Mouse (Mus musculus) cerebellum, adult 11-12 months (tissue): ENCODE data around the gene Taf1b.

Experiments used
- DNase-seq: peaks from one replicate; pipeline ENCODE4 v3.0.0; 2022

Gene Taf1b

GRCm38 (mm10) chr12:24555976-24556375 lies 57.8 kb downstream of the Taf1b start:
- DNase-seq: no peak

DNA sequence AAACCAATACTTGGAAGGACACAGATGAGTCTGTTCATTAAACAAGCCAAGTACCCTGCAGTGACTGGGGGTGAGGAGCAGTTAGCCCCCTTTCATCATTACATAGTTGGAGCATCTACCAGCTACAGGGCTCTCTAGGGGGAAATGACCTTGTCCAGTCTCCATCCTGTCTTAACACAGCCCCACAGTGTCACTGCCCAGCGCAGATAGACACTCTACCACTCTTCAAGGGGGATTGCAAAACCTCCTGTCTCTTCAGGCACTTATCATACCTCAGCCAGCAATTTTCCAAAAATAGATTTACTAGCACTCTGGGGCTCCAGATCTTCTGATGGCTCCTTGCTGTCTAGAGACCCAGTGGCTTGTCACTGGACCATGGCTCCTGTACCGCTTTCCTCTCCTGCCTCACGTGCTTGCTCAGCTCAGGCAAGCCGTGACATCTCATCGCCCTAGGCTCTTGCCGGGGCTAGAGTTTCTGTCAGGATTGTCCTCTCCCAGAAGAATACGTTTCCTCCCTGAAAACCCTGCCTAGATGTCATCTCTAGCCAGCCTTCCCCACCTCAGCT lies 65.3 kb downstream of the Taf1b start:
- DNase-seq: no peak

DNA sequence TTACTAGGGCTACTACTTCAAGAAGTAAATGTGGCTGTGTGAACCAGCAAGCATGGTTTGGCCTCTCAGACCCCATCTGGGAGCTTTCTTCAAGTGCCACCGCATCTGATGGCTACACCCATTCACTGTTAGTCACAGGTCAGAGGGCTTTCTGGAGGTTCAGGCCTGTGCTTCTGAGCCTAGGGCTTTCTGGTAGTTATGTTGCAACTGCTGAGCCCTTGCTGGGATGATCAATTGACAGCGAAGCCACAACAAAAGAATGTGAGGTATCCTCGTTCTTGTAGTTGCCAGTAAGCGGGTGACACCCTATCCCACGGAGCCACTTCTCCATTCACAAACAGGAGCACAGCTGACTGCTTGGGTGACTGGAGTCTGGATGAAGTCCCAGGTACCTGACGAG lies 67.2 kb downstream of the Taf1b start:
- no peak for DNase-seq

DNA sequence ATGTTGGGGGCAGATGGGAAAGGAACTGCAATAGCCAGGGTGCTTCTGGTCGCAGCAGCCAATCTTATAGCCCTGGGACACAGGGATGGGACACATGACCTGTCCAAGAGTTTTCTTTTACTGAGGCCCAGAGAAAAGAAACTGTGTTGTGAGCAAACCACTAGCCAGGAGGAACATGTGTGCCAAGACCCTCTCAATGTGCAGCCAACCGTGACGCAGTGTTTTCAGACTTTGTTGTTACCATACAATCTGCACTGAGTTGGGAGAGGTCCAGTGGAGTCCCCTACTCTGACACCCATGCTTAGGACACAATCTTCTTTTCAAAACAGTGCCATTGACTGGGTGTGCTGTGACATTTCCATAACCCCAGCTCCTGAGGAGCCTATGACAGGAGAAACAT lies 69.4 kb downstream of the Taf1b start:
- DNase-seq: no peak

DNA sequence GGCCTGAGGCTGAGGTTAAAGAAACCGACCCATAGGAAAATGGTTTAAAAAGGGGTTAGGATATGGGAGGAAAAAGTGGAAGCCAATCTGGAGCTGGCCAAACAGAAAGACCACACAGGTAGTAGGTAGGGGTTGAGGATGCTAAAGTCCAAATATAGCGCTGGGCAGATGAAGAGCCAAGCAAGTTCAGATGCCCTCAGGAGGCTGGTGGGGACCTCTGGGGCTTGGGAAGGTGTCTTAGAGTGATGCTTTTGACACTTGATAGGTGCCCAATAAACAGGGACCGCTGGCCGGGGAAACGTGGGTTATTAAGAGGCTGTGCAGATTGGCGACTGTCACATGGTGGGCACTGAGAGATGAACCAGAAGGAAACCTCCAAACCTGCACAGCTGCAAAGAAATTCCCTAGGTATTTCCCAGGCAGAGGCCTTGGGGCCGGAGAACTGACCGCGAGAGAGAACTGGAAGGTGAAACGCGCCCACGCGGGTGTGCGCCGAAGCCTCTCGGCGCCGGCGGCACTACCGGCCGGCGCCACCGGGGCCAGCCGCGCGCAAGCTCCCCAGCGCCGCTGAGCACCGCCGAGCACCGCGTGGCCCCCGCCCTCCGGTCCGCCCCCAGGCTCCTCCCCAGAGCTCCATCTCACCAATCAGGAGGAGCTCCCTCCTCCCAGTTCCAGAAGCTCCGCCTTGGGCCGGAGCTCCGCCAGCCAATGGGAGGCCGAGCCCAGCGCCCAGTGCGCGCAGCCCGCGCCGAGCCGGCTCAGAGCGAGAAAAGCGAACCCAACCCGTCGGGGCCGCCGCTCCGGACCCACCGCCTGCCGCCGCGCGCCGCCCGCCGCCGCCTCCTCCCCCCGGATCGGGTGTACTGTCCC lies 73.6 kb downstream of the Taf1b start, which contains the start of gene Grhl1:
Gene Grhl1 (plus strand): TSS at position 761 of the 870 bp plus-strand sequence.
- peak; percentile 93 for DNase-seq

DNA sequence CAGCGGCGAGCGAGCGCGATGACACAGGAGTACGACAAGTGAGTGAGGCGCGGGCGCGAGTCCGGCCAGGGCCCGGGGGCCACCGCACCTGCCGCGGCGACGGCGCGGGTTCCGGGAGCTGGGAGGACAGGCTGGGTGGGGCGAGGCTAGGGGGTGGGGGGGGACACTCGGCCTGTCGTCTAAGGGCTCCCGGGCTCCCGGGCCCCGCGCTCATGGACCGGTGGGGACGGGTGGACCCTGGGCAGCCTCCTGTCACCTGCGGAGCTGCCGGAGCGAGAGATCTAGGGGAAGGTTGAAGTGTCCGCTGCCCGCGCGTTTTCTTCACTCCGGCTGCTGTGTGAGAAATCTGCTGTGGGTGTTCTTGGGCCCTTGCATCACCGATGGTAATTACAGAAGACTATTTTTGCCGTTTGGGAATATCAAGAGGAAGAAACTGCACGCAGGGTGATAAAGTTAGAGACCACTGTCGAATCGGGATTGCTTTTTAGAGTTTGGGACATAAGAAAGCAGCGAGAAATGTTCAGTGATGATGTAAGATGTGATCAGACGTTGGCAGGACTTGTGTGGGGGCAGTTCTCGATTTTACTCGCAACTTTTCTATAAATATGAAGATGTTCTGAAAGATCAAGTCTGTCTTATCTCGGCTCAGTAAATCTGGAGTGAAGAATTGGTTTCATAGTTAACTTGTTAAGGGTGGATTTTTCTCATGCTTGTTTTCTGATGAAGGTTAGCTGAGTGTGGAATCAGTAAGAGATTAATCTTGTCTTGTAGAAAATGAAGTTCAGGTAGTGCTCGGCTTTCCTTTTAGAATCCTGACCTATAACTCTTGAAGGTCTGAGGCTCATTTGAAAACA lies 74.5 kb downstream of the Taf1b start:
- no peak for DNase-seq

DNA sequence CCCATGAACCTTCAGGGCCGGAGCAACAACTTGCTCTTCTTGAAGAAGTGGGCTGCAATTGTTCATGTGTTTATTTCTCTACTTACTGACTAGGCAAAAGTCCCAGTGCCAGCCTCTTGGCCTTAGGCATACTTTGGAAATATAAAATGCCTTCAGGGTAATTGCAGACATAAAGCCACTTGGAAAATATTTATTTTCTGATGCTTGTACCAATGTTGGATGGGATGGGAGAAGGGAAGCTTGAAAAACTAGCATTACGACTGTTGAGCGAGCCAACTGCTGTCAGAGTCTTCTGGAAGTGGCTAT lies 75.1 kb downstream of the Taf1b start:
- DNase-seq: no peak

- no peak for DNase-seq
These were observed 76.7 kb downstream of the Taf1b start for GRCm38 (mm10) chr12:24574870-24575269.

GRCm38 (mm10) chr12:24580452-24580851 lies 82.3 kb downstream of the Taf1b start:
- DNase-seq: no peak

GRCm38 (mm10) chr12:24580996-24581683 lies 83.0 kb downstream of the Taf1b start:
- DNase-seq: no peak

- DNase-seq: no peak
These were observed 85.5 kb downstream of the Taf1b start for GRCm38 (mm10) chr12:24583653-24584052.

DNA sequence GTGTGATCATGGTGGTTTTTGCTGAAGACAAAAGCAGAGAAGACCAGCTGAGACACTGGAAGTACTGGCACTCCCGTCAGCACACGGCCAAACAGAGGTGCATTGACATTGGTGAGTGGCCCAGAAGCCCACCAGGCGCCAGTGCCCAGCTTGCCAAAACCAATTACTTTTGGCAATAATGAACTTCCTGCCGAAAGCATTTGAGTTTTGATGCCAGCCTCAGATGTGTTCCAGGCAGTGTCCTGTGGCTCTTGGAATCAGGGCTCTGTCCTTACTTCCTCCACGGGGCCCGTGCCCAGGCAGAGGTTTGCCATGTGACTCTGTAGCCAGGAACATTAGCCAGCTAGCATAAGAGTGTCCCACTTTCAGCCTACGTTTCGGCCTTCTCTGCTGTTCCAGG lies 86.7 kb downstream of the Taf1b start:
- DNase-seq: no peak

GRCm38 (mm10) chr12:24586193-24586592 lies 88.0 kb downstream of the Taf1b start:
- no peak for DNase-seq

DNA sequence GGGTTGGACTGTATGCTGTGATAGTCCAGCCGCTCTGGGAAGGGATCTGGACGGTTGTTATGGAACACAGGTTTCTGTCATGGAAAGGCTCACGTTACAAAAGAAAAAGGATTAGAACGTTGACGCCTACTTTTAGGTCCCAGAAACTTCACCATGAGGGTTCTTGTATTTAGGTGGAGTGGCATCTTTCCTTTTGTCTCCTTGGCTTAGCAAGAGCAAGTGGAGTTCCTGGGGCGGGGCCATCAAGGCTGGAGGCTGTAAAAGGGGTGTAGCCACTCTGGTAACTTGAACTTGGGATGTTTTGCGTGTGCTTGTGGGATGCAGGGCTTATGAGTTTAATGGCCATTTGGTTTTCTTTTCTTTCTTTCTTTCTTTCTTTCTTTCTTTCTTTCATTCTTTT lies 92.2 kb downstream of the Taf1b start:
- no peak for DNase-seq

DNA sequence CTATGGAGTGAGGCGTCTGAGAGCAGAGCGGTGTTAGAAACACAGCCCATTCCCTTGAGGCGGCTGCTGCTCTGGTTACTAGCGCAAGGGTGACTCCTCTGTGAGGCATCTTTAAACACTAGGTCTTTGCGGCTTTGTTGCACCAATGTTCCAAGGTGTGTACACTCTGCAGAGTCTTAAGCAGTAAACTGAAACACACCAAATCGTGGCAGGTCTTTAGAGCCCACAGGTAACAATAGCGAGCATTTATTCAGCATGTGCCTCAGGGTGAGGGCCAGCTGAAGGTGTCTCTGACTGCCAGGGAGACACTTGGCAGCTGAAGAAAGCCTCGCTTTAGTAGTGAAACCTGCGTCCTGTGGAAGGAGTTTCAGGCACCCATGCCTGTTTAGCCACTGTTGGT lies 93.9 kb downstream of the Taf1b start:
- no peak for DNase-seq

DNA sequence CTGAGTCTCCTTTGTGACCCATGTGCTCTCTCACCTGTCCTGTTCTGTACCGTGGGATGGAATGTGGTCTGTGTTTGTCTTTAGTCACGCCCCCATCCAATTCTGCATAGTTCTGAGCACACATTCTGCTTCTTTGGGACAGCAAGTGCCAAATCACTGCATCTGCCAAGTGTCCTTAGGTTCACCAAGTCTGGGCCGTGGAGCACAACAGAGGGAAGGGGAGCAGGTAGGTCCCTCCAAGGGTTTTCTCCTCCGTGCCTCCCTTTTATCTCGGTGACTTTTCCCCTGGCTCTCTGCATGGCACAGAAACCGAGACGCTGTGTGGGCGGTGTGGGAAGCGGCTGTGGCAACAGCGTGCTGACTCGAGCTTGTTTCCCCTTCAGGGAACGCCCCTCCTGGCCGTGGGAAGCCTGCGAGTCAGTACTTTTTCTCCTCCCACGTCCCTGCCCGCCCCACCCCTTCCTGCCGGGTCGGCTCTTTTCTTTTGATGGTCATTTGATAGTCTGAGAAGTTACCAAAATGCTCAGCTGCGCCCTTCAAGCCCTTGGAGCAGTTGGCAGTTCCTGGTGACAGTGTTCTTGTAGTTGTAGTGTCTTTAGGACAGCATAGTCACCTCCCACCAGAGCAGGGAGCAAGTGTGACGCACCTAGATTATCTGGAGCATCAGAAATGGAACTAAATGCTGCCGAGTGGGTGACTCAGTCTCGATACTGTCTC lies 95.0 kb downstream of the Taf1b start:
- no peak for DNase-seq

GRCm38 (mm10) chr12:24597376-24597775 lies 99.2 kb downstream of the Taf1b start:
- DNase-seq: no peak

- no peak for DNase-seq
These were observed 101.3 kb downstream of the Taf1b start for GRCm38 (mm10) chr12:24599366-24599895.

DNA sequence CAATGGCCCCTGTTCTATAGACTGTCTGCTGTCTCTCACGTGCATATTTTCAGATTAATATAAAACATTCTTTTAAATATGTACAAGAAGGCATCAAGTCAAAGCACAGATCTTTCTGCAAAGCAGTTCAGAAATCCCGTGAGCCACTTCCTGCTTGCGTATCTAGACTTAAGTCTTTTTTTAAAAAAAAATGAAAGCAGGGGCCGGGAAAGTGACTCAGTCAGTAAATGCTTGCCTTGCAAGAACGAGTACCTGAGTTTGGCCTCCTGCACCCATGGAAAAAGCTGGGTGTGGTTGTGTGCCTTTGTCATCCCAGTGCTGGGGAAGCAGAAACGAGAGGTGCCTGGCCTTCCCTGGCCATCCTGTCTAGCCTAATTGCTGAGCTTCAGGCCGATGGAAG lies 101.9 kb downstream of the Taf1b start:
- no peak for DNase-seq

DNA sequence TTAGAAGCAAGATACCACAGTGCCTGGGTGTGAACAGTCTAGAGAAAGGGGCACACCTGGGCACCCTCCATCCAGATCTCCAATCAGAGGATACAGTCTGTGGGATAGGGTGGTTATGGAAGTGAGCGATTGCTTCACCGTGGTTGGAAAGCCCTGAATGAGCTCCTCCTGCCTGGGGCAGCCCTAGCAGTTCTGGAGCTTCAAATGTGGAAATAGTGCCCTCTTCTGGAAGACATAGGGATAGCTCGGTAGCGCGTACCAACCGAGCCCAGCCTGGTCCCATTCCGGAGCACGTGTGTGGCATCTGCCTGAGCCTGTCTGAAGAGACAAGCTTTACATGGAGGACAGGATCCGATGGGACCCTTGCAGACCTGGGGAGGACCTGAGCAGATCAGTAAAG lies 102.6 kb downstream of the Taf1b start:
- DNase-seq: peak; percentile 48

- no peak for DNase-seq
These were observed 105.1 kb downstream of the Taf1b start for GRCm38 (mm10) chr12:24603266-24603665.

DNA sequence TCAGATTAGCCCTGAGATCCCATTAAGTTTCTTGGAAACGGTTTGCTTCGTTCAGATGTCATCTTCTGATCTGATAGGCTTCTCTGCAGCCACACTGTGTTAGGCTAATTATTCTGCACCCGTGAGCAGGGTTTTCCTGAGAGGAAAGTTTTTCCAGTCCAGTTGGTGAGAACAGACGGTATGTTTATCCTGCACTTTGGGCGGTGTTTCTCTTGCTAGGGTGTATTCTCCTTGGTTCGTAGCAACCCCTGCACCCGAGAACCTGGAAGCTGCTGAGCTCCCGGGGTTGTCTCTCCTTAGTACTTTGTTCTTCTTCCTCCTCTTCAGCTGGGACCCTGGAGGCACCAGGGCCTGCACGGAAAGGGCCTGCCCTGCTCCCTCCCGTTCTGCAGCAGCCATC lies 108.0 kb downstream of the Taf1b start:
- no peak for DNase-seq
